Comparison of ENCODE assay signal across 13 mouse cellular contexts in genomic region chr13:28551555-28551954, GRCm38 (mm10).
DNase-seq lines count a peak whose midpoint lies in the region; ATAC-seq and TF ChIP-seq lines count a peak whose summit lies in the region.
"Had no signal": no experiment of that assay in that cellular context is flagged by ENCODE, and none has a peak within 500 bp of the region (broad histone marks: within the 10 kb centered on the region; RNA-seq: fewer than 3 reads in every experiment).

No protein-coding gene starts in this region.

- H3K4me1 ChIP-seq in spleen, adult 2 months (ENCODE audit: control insufficient read depth, insufficient read depth, insufficient read length): peaks cover 3% of the 10 kb centered on the region; the same call in 1 of the 2 replicates
- peaks cover 39% of the 10 kb centered on the region for H3K4me1 ChIP-seq in embryonic facial prominence, embryonic 14.5 days (ENCODE audit: control insufficient read depth, insufficient read depth, low read length)
- no peaks in the 10 kb centered on the region; the same call in 1 of the 2 replicates for H3K4me1 ChIP-seq in liver, postnatal 0 days (ENCODE audit: insufficient read depth)

- WGBS in spleen, adult 2 months: 47% methylated on average over 6 of the region's 6 CpGs
- 56% methylated on average over 6 of the region's 6 CpGs for WGBS in embryonic facial prominence, embryonic 14.5 days
- 53% methylated on average over 6 of the region's 6 CpGs for WGBS in liver, postnatal 0 days (ENCODE audit: insufficient replicate concordance)

- no peak overlapping the region for H3K4me3 ChIP-seq in spleen, adult 2 months (ENCODE audit: extremely low read depth, insufficient read depth, insufficient read length)
- no peak overlapping the region for H3K4me3 ChIP-seq in embryonic facial prominence, embryonic 14.5 days (ENCODE audit: low read depth, low read length)
- H3K4me3 ChIP-seq in liver, postnatal 0 days (ENCODE audit: low read depth, low read length): no peak overlapping the region
- H3K4me3 ChIP-seq: hindbrain, embryonic 15.5 days; liver, embryonic 15.5 days; stomach, embryonic 15.5 days had no signal

- 0 out of 2 replicates have a peak overlapping the region, but pooled peaks have one; percentile 19 for H3K27ac ChIP-seq in spleen, adult 2 months (ENCODE audit: insufficient read depth, low read length)
- H3K27ac ChIP-seq in embryonic facial prominence, embryonic 14.5 days (replicated peaks; ENCODE audit: low read depth, low read length): no peak overlapping the region
- H3K27ac ChIP-seq in liver, postnatal 0 days (ENCODE audit: low read depth): no peak overlapping the region
- H3K27ac ChIP-seq: hindbrain, embryonic 15.5 days; liver, embryonic 15.5 days had no signal

- no peak for TF ChIP-seq POLR2A in spleen, adult 2 months (IDR thresholded peaks at IDR 0.05; ENCODE audit: low read depth, low read length)

- no peaks in the 10 kb centered on the region for H3K9me3 ChIP-seq in embryonic facial prominence, embryonic 14.5 days (ENCODE audit: control insufficient read depth, low read length)
- no peaks in the 10 kb centered on the region for H3K9me3 ChIP-seq in liver, postnatal 0 days (ENCODE audit: low read length)
- H3K9me3 ChIP-seq: hindbrain, embryonic 15.5 days; liver, embryonic 15.5 days; stomach, embryonic 15.5 days had no signal

- peak; percentile 6 to 57 for DNase-seq in spleen, adult 2 months (ENCODE audit: low read depth in 1 of 2, low spot score in 2 of 2)
- DNase-seq in spleen, adult 18-20 months: no peak
- peak; percentile 46 for DNase-seq in embryonic facial prominence, embryonic 14.5 days (ENCODE audit: low spot score)
- DNase-seq in lung, postnatal 36 days: peak; percentile 46
- DNase-seq in urinary bladder, postnatal 14 days (ENCODE audit: low spot score): no peak
- DNase-seq in layer of hippocampus, postnatal 36 days: no peak
- DNase-seq in liver, postnatal 0 days: no peak
- DNase-seq: cerebellum, postnatal 10 days; gastrocnemius, postnatal 14 days had no signal

- H3K4me2 ChIP-seq in embryonic facial prominence, embryonic 14.5 days (ENCODE audit: low read depth, low read length): no peak overlapping the region
- H3K4me2 ChIP-seq in liver, postnatal 0 days (ENCODE audit: low read depth, low read length): no peak overlapping the region
- H3K4me2 ChIP-seq: hindbrain, embryonic 15.5 days; liver, embryonic 15.5 days; stomach, embryonic 15.5 days had no signal

- no peaks in the 10 kb centered on the region for H3K36me3 ChIP-seq in spleen, adult 2 months (ENCODE audit: control insufficient read depth, insufficient read depth, low read length)
- 0 out of 2 replicates have a peak, but pooled peaks cover 3% of the 10 kb centered on the region for H3K36me3 ChIP-seq in embryonic facial prominence, embryonic 14.5 days (ENCODE audit: control insufficient read depth, insufficient read depth, low read length)
- H3K36me3 ChIP-seq in liver, postnatal 0 days (replicated peaks; ENCODE audit: insufficient read depth, low read length): no peaks in the 10 kb centered on the region
- H3K36me3 ChIP-seq: hindbrain, embryonic 15.5 days; liver, embryonic 15.5 days; stomach, embryonic 15.5 days had no signal

- TF ChIP-seq CTCF in spleen, adult 2 months (IDR thresholded peaks at IDR 0.05; ENCODE audit: extremely low read depth, insufficient read depth, insufficient read length, insufficient replicate concordance): no peak
- TF ChIP-seq CTCF in liver, postnatal 0 days (IDR thresholded peaks at IDR 0.05; ENCODE audit: low read depth): no peak

- no peaks in the 10 kb centered on the region for H3K27me3 ChIP-seq in spleen, adult 2 months (ENCODE audit: control insufficient read depth, insufficient read depth, low read length)
- no peaks in the 10 kb centered on the region for H3K27me3 ChIP-seq in embryonic facial prominence, embryonic 14.5 days (replicated peaks; ENCODE audit: control insufficient read depth, insufficient read depth, low read length)
- H3K27me3 ChIP-seq in liver, postnatal 0 days (ENCODE audit: insufficient read depth, low read length): no peaks in the 10 kb centered on the region
- H3K27me3 ChIP-seq: hindbrain, embryonic 15.5 days; liver, embryonic 15.5 days; Patski; stomach, embryonic 15.5 days had no signal

- no peak for ATAC-seq in embryonic facial prominence, embryonic 14.5 days (ENCODE audit: low read depth)
- ATAC-seq in liver, postnatal 0 days: no peak
- ATAC-seq: Patski had no signal

- no peak overlapping the region for H3K9ac ChIP-seq in embryonic facial prominence, embryonic 14.5 days (ENCODE audit: low read depth, low read length)
- H3K9ac ChIP-seq in liver, postnatal 0 days (replicated peaks): no peak overlapping the region
- H3K9ac ChIP-seq: hindbrain, embryonic 15.5 days; liver, embryonic 15.5 days; stomach, embryonic 15.5 days had no signal

- no peak for TF ChIP-seq EP300 in liver, postnatal 0 days (IDR thresholded peaks at IDR 0.05; ENCODE audit: low read depth)

Comparison
In these comparisons a context has a peak if more than half of its experiments do, and no peak if none do; other contexts are left out.
1. DNase-seq: peak in spleen, adult 2 months (2 of 2), embryonic facial prominence, embryonic 14.5 days (single experiment) and lung, postnatal 36 days (single experiment); none in spleen, adult 18-20 months (0 of 2), urinary bladder, postnatal 14 days (single experiment), layer of hippocampus, postnatal 36 days (0 of 2) and liver, postnatal 0 days (single experiment).